Mouse (Mus musculus): ENCODE measurements around the gene Tmem50a. TPM values are rescaled to one million over a fixed set of nuclear protein-coding genes. Genes with fewer than 3 reads are reported as not detected.
"Not testable (repeated sequence)": the region's sequence is repeated elsewhere in the genome, so short reads cannot be mapped to it uniquely, and the experiment has no call there.

The Tmem50a gene
- total RNA-seq, 2 experiments from 2014 or later = 70.6 to 85.5 TPM

- peak; percentile 73 for ATAC-seq (replicated peaks; ENCODE audit: low FRiP score, poor library complexity, severe bottlenecking)
Measured at GRCm38 (mm10) chr4:134924019-134924741, 9.4 kb upstream of the Tmem50a start.

GRCm38 (mm10) chr4:134923258-134924018, 8.6 kb upstream of the Tmem50a start, which contains the start of gene Rsrp1:
Gene Rsrp1 (plus strand): TSS chr4:134923592.
- ATAC-seq (replicated peaks; ENCODE audit: low FRiP score, poor library complexity, severe bottlenecking) = peak; percentile 85

- no peak for ATAC-seq (replicated peaks; ENCODE audit: low FRiP score, poor library complexity, severe bottlenecking)
Measured at GRCm38 (mm10) chr4:134922925-134923244, 8.1 kb upstream of the Tmem50a start.

- no peak for ATAC-seq (replicated peaks; ENCODE audit: low FRiP score, poor library complexity, severe bottlenecking)
Measured at GRCm38 (mm10) chr4:134922111-134922924, 7.5 kb upstream of the Tmem50a start.

- no peak for ATAC-seq (replicated peaks; ENCODE audit: low FRiP score, poor library complexity, severe bottlenecking)
Measured at GRCm38 (mm10) chr4:134921703-134922102, 6.9 kb upstream of the Tmem50a start.

- ATAC-seq (replicated peaks; ENCODE audit: low FRiP score, poor library complexity, severe bottlenecking) = no peak
Measured at GRCm38 (mm10) chr4:134920631-134921030, 5.8 kb upstream of the Tmem50a start.

GRCm38 (mm10) chr4:134919733-134920540, 5.1 kb upstream of the Tmem50a start:
- peak; percentile 40; the same call in 1 of the 2 replicates for ATAC-seq (replicated peaks; ENCODE audit: low FRiP score, poor library complexity, severe bottlenecking)

- no peak for ATAC-seq (replicated peaks; ENCODE audit: low FRiP score, poor library complexity, severe bottlenecking)
Measured at GRCm38 (mm10) chr4:134918381-134918780, 3.6 kb upstream of the Tmem50a start.

GRCm38 (mm10) chr4:134917194-134917593, 2.4 kb upstream of the Tmem50a start:
- 0 out of 2 replicates have a peak, but pooled peaks have one; percentile 27 for ATAC-seq (replicated peaks; ENCODE audit: low FRiP score, poor library complexity, severe bottlenecking)

GRCm38 (mm10) chr4:134915223-134916050, 613 bp upstream of the Tmem50a start:
- peak; percentile 7 for ATAC-seq (replicated peaks; ENCODE audit: low FRiP score, poor library complexity, severe bottlenecking)

- peak; percentile 64 for ATAC-seq (replicated peaks; ENCODE audit: low FRiP score, poor library complexity, severe bottlenecking)
Measured at GRCm38 (mm10) chr4:134914122-134914863, 531 bp downstream of the Tmem50a start.

GRCm38 (mm10) chr4:134913413-134913812, 1.4 kb downstream of the Tmem50a start:
- peak; percentile 51 for ATAC-seq (replicated peaks; ENCODE audit: low FRiP score, poor library complexity, severe bottlenecking)

GRCm38 (mm10) chr4:134911406-134911805, 3.4 kb downstream of the Tmem50a start:
- ATAC-seq (replicated peaks; ENCODE audit: low FRiP score, poor library complexity, severe bottlenecking) = not testable (repeated sequence)

- ATAC-seq (replicated peaks; ENCODE audit: low FRiP score, poor library complexity, severe bottlenecking) = no peak
Measured at GRCm38 (mm10) chr4:134903046-134903445, 11.8 kb downstream of the Tmem50a start.

GRCm38 (mm10) chr4:134901126-134901525, 13.7 kb downstream of the Tmem50a start:
- no peak for ATAC-seq (replicated peaks; ENCODE audit: low FRiP score, poor library complexity, severe bottlenecking)

- ATAC-seq (replicated peaks; ENCODE audit: low FRiP score, poor library complexity, severe bottlenecking) = peak; percentile 23; the same call in 1 of the 2 replicates
Measured at GRCm38 (mm10) chr4:134897256-134897655, 17.6 kb downstream of the Tmem50a start.

GRCm38 (mm10) chr4:134892096-134892495, 22.7 kb downstream of the Tmem50a start:
- ATAC-seq (replicated peaks; ENCODE audit: low FRiP score, poor library complexity, severe bottlenecking) = no peak

GRCm38 (mm10) chr4:134884364-134884763, 30.5 kb downstream of the Tmem50a start:
- ATAC-seq (replicated peaks; ENCODE audit: low FRiP score, poor library complexity, severe bottlenecking) = no peak
